Mouse (Mus musculus) small intestine, adult 2 months (tissue): ENCODE measurements around the gene Trpv4.

Experiments used
- CTCF ChIP-seq: fragments of 200-500 bp; IDR thresholded peaks from 2 replicates; pipeline ENCODE4 v1.5.1; 2012; ENCODE audit warnings: low read depth, mild to moderate bottlenecking, control low read depth, inconsistent platforms, low read length, moderate library complexity, mixed read lengths; ENCODE audit not compliant: insufficient replicate concordance, insufficient read length; ENCODE audit errors: extremely low read depth
- POLR2A ChIP-seq: fragments of 200-500 bp; IDR thresholded peaks from 2 replicates; pipeline ENCODE4 v1.6.1; 2012; ENCODE audit warnings: low read depth, mild to moderate bottlenecking, control low read depth, inconsistent platforms, low read length, moderate library complexity

- TF ChIP-seq POLR2A (no peak), CTCF (no peak)
These were observed 67.9 kb downstream of the Trpv4 start for GRCm38 (mm10) chr5:114590043-114590913.
